Mouse (Mus musculus): Measurements from ENCODE around the gene Extl1.

GRCm38 (mm10) chr4:134432686-134433360 is 49.2 kb upstream of the Extl1 start:
- no peak for TF ChIP-seq CTCF (IDR thresholded peaks at IDR 0.05; ENCODE audit: low read depth)
- no peak for TF ChIP-seq EP300 (IDR thresholded peaks at IDR 0.05; ENCODE audit: low read depth)
